Mouse (Mus musculus) limb, embryonic 14.5 days (tissue): ENCODE measurements at regions not wholly inside any gene's neighbourhood (a gene's known extent, or its start where the extent isn't known, plus 50 kb on each side); places are given as distances from the start of the nearest gene placed in this dataset.

Experiments used
- ATAC-seq: fragments of 200-750 bp; cut with Nextera tagmentation; 2 replicates; pipeline ENCODE4 v1.8.0; 2017; ENCODE audit warnings: low read depth, moderate number of reproducible peaks, moderate TSS enrichment; ENCODE audit not compliant: low FRiP score
- DNase-seq: peaks from one replicate; pipeline ENCODE4 v3.0.0-alpha.2; 2015; ENCODE audit warnings: low spot score
- H3K27ac ChIP-seq: fragments of 300-500 bp; sonication (generic); replicated peaks from 2 replicates; pipeline ENCODE4 v1.5.1; 2014; ENCODE audit warnings: low read depth, mild to moderate bottlenecking, low read length, moderate library complexity, mixed read lengths
- H3K27me3 ChIP-seq: fragments of 300-500 bp; sonication (generic); 2 replicates; pipeline ENCODE4 v1.6.1; 2014; ENCODE audit warnings: low read length, mixed read lengths; ENCODE audit not compliant: control insufficient read depth, insufficient read depth
- H3K36me3 ChIP-seq: fragments of 300-500 bp; sonication (generic); 2 replicates; pipeline ENCODE4 v1.6.1; 2014; ENCODE audit warnings: mild to moderate bottlenecking, low read length, moderate library complexity, mixed read lengths; ENCODE audit not compliant: control insufficient read depth, insufficient read depth
- H3K4me1 ChIP-seq: fragments of 300-500 bp; sonication (generic); 2 replicates; pipeline ENCODE4 v1.6.1; 2014; ENCODE audit warnings: antibody characterized with exemption, low read length, mixed read lengths; ENCODE audit not compliant: control insufficient read depth, insufficient read depth
- H3K4me2 ChIP-seq: fragments of 300-500 bp; sonication (generic); replicated peaks from 2 replicates; pipeline ENCODE4 v1.6.1; 2014; ENCODE audit warnings: low read depth, mild to moderate bottlenecking, low read length, moderate library complexity; ENCODE audit not compliant: severe bottlenecking
- H3K4me3 ChIP-seq: fragments of 300-500 bp; sonication (generic); replicated peaks from 2 replicates; pipeline ENCODE4 v1.5.1; 2014; ENCODE audit warnings: low read length
- H3K9ac ChIP-seq: fragments of 300-500 bp; sonication (generic); 2 replicates; pipeline ENCODE4 v1.6.1; 2014; ENCODE audit warnings: mild to moderate bottlenecking, low read depth, low read length, moderate library complexity; ENCODE audit not compliant: severe bottlenecking
- H3K9me3 ChIP-seq: fragments of 300-500 bp; sonication (generic); 2 replicates; pipeline ENCODE4 v1.6.1; 2016; ENCODE audit warnings: low read length; ENCODE audit not compliant: control insufficient read depth
- POLR2A ChIP-seq: fragments of 200-500 bp; IDR thresholded peaks from 2 replicates; pipeline ENCODE4 v1.8.0; 2012; ENCODE audit warnings: inconsistent platforms, mild to moderate bottlenecking, moderate library complexity, borderline replicate concordance; ENCODE audit not compliant: insufficient read depth, insufficient read length; ENCODE audit errors: extremely low read depth
- WGBS: fragments of 180-500 bp; shearing (Covaris S2); extraction: QIAGEN DNeasy Blood & Tissue Kit; methylation state at CpG from one replicate; pipeline ENCODE4 v1.1.7; 2014; 5-methylcytosine and 5-hydroxymethylcytosine counted together

DNA sequence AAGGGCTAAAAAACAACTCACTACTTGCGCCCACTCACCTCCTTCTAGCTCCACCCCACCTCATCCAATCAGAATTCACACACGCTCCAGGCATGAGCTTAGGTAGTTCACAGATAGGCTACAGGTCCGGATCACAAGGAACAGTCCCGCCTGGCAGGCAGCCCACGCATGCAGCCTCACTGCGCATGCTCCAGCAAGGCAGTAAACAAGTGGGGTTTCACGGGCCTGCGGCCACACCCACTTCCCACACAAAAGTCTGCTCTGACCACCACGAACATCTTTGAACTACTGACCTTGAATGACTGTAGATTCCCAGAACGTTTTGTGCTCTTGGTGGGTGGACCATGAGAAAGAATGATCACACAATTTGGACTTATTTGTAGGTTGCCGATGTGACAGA lies 62.7 kb upstream of the Mark1 start:
- H3K36me3 ChIP-seq: no peaks in the 10 kb centered on the region
- no peak overlapping the region for H3K9ac ChIP-seq
- 72% methylated on average over 11 of the region's 11 CpGs for WGBS
- H3K27me3 ChIP-seq: no peaks in the 10 kb centered on the region
- ATAC-seq: no peak
- no peaks in the 10 kb centered on the region for H3K4me1 ChIP-seq
- H3K9me3 ChIP-seq: no peaks in the 10 kb centered on the region
- no peak for DNase-seq
- H3K4me3 ChIP-seq: no peak overlapping the region
- H3K4me2 ChIP-seq: no peak overlapping the region
- TF ChIP-seq POLR2A: no peak
- H3K27ac ChIP-seq: no peak overlapping the region

DNA sequence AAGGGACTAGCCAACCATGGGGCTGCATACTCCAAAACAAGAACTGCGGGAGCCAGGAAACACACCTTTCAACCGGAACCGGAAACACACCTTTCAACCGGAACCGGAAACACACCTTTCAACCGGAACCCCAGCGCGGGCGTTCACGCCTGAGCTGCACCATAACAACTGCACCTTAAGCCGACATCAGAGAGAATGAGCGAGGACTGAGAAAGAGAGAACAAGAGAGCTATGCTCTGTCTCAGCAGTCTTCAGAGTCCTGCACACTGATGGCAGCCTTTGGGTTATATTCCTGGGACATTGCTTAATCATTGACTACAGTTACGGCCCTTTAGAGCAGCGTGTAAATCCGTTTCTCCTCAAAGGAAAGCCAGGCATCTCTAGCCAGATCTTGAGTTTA lies 58.1 kb upstream of the Mark1 start:
- DNase-seq (no peak), ATAC-seq (no peak)
- H3K27me3 ChIP-seq: no peaks in the 10 kb centered on the region
- no peak overlapping the region for H3K4me2 ChIP-seq
- WGBS: 89% methylated on average over 15 of the region's 15 CpGs
- H3K27ac ChIP-seq: no peak overlapping the region
- H3K4me1 ChIP-seq: no peaks in the 10 kb centered on the region
- H3K36me3 ChIP-seq: no peaks in the 10 kb centered on the region
- no peak overlapping the region for H3K4me3 ChIP-seq
- H3K9me3 ChIP-seq: no peaks in the 10 kb centered on the region
- TF ChIP-seq POLR2A: no peak
- no peak overlapping the region for H3K9ac ChIP-seq

DNA sequence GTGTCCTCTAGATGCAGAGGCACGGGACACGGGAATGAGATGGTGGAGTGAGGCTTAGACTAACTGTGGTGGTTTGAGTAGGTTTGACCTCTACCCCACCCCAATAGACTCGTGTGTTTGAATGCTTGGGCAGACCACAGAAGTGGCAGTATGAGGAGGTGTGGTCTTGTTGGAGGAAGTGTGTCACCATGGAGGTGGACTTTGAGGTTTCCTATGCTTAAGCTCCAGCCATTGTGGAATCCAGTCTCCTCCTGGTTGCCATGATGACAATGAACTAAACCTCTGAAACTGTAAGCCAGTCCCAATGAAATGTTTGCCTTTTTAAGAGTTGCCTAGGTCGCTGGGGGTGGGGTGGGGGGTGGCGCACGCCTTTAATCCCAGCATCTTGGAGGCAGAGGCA lies 53.3 kb upstream of the Mark1 start:
- no peaks in the 10 kb centered on the region for H3K27me3 ChIP-seq
- ATAC-seq: no peak
- H3K9me3 ChIP-seq: no peaks in the 10 kb centered on the region
- no peak overlapping the region for H3K4me2 ChIP-seq
- H3K36me3 ChIP-seq: no peaks in the 10 kb centered on the region
- 76% methylated on average over 6 of the region's 6 CpGs for WGBS
- H3K9ac ChIP-seq: no peak overlapping the region
- DNase-seq: no peak
- H3K4me1 ChIP-seq: no peaks in the 10 kb centered on the region
- no peak for TF ChIP-seq POLR2A
- no peak overlapping the region for H3K27ac ChIP-seq
- H3K4me3 ChIP-seq: no peak overlapping the region

DNA sequence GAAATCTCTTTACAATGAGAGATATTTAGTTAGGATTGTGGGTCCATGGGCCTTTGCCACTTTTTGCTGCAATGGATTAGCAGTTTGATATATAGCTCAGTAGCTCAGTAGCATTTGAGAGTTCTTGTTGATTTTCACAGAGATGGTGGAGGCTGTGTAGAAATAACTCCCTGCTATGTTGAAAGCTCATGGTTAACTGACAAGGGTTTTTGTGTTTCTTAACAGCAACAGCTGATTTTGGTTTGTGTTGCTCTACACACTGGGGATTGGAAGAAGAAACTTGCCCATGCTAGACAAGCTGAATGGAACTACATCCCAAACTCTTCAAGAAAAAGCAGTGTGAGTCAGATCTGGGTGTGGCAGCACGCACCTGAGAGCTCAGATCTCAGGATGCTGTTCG lies 50.6 kb upstream of the Mark1 start:
- Histone ChIP-seq H3K9me3 (no peaks in the 10 kb centered on the region), H3K36me3 (no peaks in the 10 kb centered on the region), H3K4me1 (no peaks in the 10 kb centered on the region), H3K27ac (no peak overlapping the region), H3K27me3 (no peaks in the 10 kb centered on the region), H3K4me2 (no peak overlapping the region), H3K9ac (no peak overlapping the region), H3K4me3 (no peak overlapping the region)
- ATAC-seq: no peak
- no peak for TF ChIP-seq POLR2A
- WGBS: 76% methylated on average over 2 of the region's 2 CpGs
- no peak for DNase-seq
